Mouse (Mus musculus) lung, postnatal 0 days (tissue): ENCODE results near the gene Frmd4a.
A peak's percentile ranks its signal among the peaks of the same experiment; 100 is the strongest.
"Not testable (repeated sequence)": the region's sequence is repeated elsewhere in the genome, so short reads cannot be mapped to it uniquely, and the experiment has no call there.

Experiments
- CTCF ChIP-seq: IDR thresholded peaks from 2 replicates; pipeline ENCODE4 v1.5.1; 2016; ENCODE audit warnings: antibody characterized with exemption, mild to moderate bottlenecking
- EP300 ChIP-seq: IDR thresholded peaks from 2 replicates; pipeline ENCODE4 v1.6.1; 2016; ENCODE audit warnings: antibody characterized with exemption, mild to moderate bottlenecking, control low read depth

- peak; percentile 55 for TF ChIP-seq CTCF
- TF ChIP-seq EP300: not testable (repeated sequence)
Observed at GRCm38 (mm10) chr2:4338290-4338689, 320.8 kb downstream of the Frmd4a start.
